Mouse (Mus musculus): ENCODE measurements around the gene Kcnt2. TPM values are rescaled to one million over a fixed set of nuclear protein-coding genes. Genes with fewer than 3 reads are reported as not detected.

Gene Kcnt2
- polyA plus RNA-seq, 1 experiment from 2014 or later, result 1.1 TPM

- Histone ChIP-seq H3K4me2 (no peak overlapping the region), H3K36me3 (ENCODE audit: insufficient read depth) (no peaks in the 10 kb centered on the region), H3K9me3 (ENCODE audit: low read depth, low read length) (no peaks in the 10 kb centered on the region), H3K4me1 (ENCODE audit: insufficient read depth) (no peaks in the 10 kb centered on the region), H3K4me3 (ENCODE audit: low read depth, low read length) (no peak overlapping the region), H3K27me3 (ENCODE audit: insufficient read depth, low read length) (no peaks in the 10 kb centered on the region), H3K9ac (no peak overlapping the region), H3K27ac (ENCODE audit: low read depth) (no peak overlapping the region)
- TF ChIP-seq CTCF (IDR thresholded peaks at IDR 0.05; ENCODE audit: low read depth), result no peak
- ATAC-seq (ENCODE audit: insufficient read depth) (no peak), DNase-seq (no peak)
- 81% methylated on average over 7 of the region's 7 CpGs for WGBS
Observed at GRCm38 (mm10) chr1:140572141-140572540, 326.2 kb downstream of the Kcnt2 start.

GRCm38 (mm10) chr1:140578607-140579006 is 332.6 kb downstream of the Kcnt2 start:
- TF ChIP-seq CTCF (IDR thresholded peaks at IDR 0.05; ENCODE audit: low read depth), result no peak
- no peak overlapping the region for H3K9ac ChIP-seq
- no peak for DNase-seq
- H3K4me3 ChIP-seq (ENCODE audit: low read depth, low read length), result no peak overlapping the region
- H3K27ac ChIP-seq (ENCODE audit: low read depth), result no peak overlapping the region
- no peak for ATAC-seq (ENCODE audit: insufficient read depth)
- WGBS, result 86% methylated on average over 3 of the region's 3 CpGs
- H3K27me3 ChIP-seq (ENCODE audit: insufficient read depth, low read length), result no peaks in the 10 kb centered on the region
- H3K9me3 ChIP-seq (ENCODE audit: low read depth, low read length), result no peaks in the 10 kb centered on the region
- H3K4me1 ChIP-seq (ENCODE audit: insufficient read depth), result no peaks in the 10 kb centered on the region
- H3K36me3 ChIP-seq (ENCODE audit: insufficient read depth), result no peaks in the 10 kb centered on the region
- no peak overlapping the region for H3K4me2 ChIP-seq

GRCm38 (mm10) chr1:140588302-140588701 is 342.3 kb downstream of the Kcnt2 start:
- no peak overlapping the region for H3K4me2 ChIP-seq
- DNase-seq (no peak), ATAC-seq (ENCODE audit: insufficient read depth) (no peak)
- no peak for TF ChIP-seq CTCF (IDR thresholded peaks at IDR 0.05; ENCODE audit: low read depth)
- H3K9me3 ChIP-seq (ENCODE audit: low read depth, low read length), result no peaks in the 10 kb centered on the region
- WGBS, result 67% methylated on average over 3 of the region's 3 CpGs
- no peaks in the 10 kb centered on the region for H3K4me1 ChIP-seq (ENCODE audit: insufficient read depth)
- H3K27me3 ChIP-seq (ENCODE audit: insufficient read depth, low read length), result no peaks in the 10 kb centered on the region
- H3K27ac ChIP-seq (ENCODE audit: low read depth), result no peak overlapping the region
- no peaks in the 10 kb centered on the region for H3K36me3 ChIP-seq (ENCODE audit: insufficient read depth)
- no peak overlapping the region for H3K9ac ChIP-seq
- H3K4me3 ChIP-seq (ENCODE audit: low read depth, low read length), result no peak overlapping the region

- WGBS, result 79% methylated on average over 4 of the region's 4 CpGs
- Histone ChIP-seq H3K4me2 (no peak overlapping the region), H3K27ac (ENCODE audit: low read depth) (no peak overlapping the region), H3K9ac (no peak overlapping the region), H3K9me3 (ENCODE audit: low read depth, low read length) (no peaks in the 10 kb centered on the region), H3K36me3 (ENCODE audit: insufficient read depth) (no peaks in the 10 kb centered on the region), H3K4me3 (ENCODE audit: low read depth, low read length) (no peak overlapping the region), H3K4me1 (ENCODE audit: insufficient read depth) (no peaks in the 10 kb centered on the region), H3K27me3 (ENCODE audit: insufficient read depth, low read length) (no peaks in the 10 kb centered on the region)
- TF ChIP-seq CTCF (IDR thresholded peaks at IDR 0.05; ENCODE audit: low read depth), result no peak
- DNase-seq, result no peak
- ATAC-seq (ENCODE audit: insufficient read depth), result no peak
Observed at GRCm38 (mm10) chr1:140608765-140609297, 362.9 kb downstream of the Kcnt2 start.

- TF ChIP-seq CTCF (IDR thresholded peaks at IDR 0.05; ENCODE audit: low read depth), result no peak
- Histone ChIP-seq H3K4me2 (no peak overlapping the region), H3K36me3 (ENCODE audit: insufficient read depth) (no peaks in the 10 kb centered on the region), H3K27ac (ENCODE audit: low read depth) (no peak overlapping the region), H3K9ac (no peak overlapping the region), H3K4me3 (ENCODE audit: low read depth, low read length) (no peak overlapping the region), H3K27me3 (ENCODE audit: insufficient read depth, low read length) (no peaks in the 10 kb centered on the region), H3K9me3 (ENCODE audit: low read depth, low read length) (no peaks in the 10 kb centered on the region), H3K4me1 (ENCODE audit: insufficient read depth) (no peaks in the 10 kb centered on the region)
- WGBS, result 57% methylated on average over 1 of the region's 1 CpGs
- DNase-seq (no peak), ATAC-seq (ENCODE audit: insufficient read depth) (no peak)
Observed at GRCm38 (mm10) chr1:140613101-140613500, 367.1 kb downstream of the Kcnt2 start.

- 81% methylated on average over 2 of the region's 2 CpGs for WGBS
- ATAC-seq (ENCODE audit: insufficient read depth), result no peak
Observed at GRCm38 (mm10) chr1:140614840-140615239, 368.9 kb downstream of the Kcnt2 start.

GRCm38 (mm10) chr1:140618164-140618563 is 372.2 kb downstream of the Kcnt2 start:
- Histone ChIP-seq H3K4me2 (no peak overlapping the region), H3K4me1 (ENCODE audit: insufficient read depth) (no peaks in the 10 kb centered on the region), H3K36me3 (ENCODE audit: insufficient read depth) (no peaks in the 10 kb centered on the region), H3K27me3 (ENCODE audit: insufficient read depth, low read length) (no peaks in the 10 kb centered on the region), H3K4me3 (ENCODE audit: low read depth, low read length) (no peak overlapping the region), H3K9ac (no peak overlapping the region), H3K9me3 (ENCODE audit: low read depth, low read length) (no peaks in the 10 kb centered on the region), H3K27ac (ENCODE audit: low read depth) (no peak overlapping the region)
- no peak for ATAC-seq (ENCODE audit: insufficient read depth)
- DNase-seq, result no peak
- TF ChIP-seq CTCF (IDR thresholded peaks at IDR 0.05; ENCODE audit: low read depth), result no peak

More at GRCm38 (mm10) chr1:140614840-140615239, 368.9 kb downstream of the Kcnt2 start:
- no peak for DNase-seq
- Histone ChIP-seq H3K4me3 (ENCODE audit: low read depth, low read length) (no peak overlapping the region), H3K4me1 (ENCODE audit: insufficient read depth) (no peaks in the 10 kb centered on the region), H3K27ac (ENCODE audit: low read depth) (no peak overlapping the region), H3K4me2 (no peak overlapping the region), H3K36me3 (ENCODE audit: insufficient read depth) (no peaks in the 10 kb centered on the region), H3K27me3 (ENCODE audit: insufficient read depth, low read length) (no peaks in the 10 kb centered on the region), H3K9me3 (ENCODE audit: low read depth, low read length) (no peaks in the 10 kb centered on the region), H3K9ac (no peak overlapping the region)
- TF ChIP-seq CTCF (IDR thresholded peaks at IDR 0.05; ENCODE audit: low read depth), result no peak

- no peak for ATAC-seq (ENCODE audit: insufficient read depth)
- H3K9ac ChIP-seq, result no peak overlapping the region
Observed at GRCm38 (mm10) chr1:140624918-140625317, 379.0 kb downstream of the Kcnt2 start.

More at GRCm38 (mm10) chr1:140624918-140625317, 379.0 kb downstream of the Kcnt2 start:
- H3K4me2 ChIP-seq, result no peak overlapping the region
- TF ChIP-seq CTCF (IDR thresholded peaks at IDR 0.05; ENCODE audit: low read depth), result no peak
- H3K9me3 ChIP-seq (ENCODE audit: low read depth, low read length), result no peaks in the 10 kb centered on the region
- no peaks in the 10 kb centered on the region for H3K4me1 ChIP-seq (ENCODE audit: insufficient read depth)
- no peaks in the 10 kb centered on the region for H3K27me3 ChIP-seq (ENCODE audit: insufficient read depth, low read length)
- no peaks in the 10 kb centered on the region for H3K36me3 ChIP-seq (ENCODE audit: insufficient read depth)
- H3K27ac ChIP-seq (ENCODE audit: low read depth), result no peak overlapping the region
- no peak overlapping the region for H3K4me3 ChIP-seq (ENCODE audit: low read depth, low read length)
- no peak for DNase-seq

Data from lung, embryonic 14.5 days (tissue).